Mouse (Mus musculus): ENCODE measurements at regions not wholly inside any gene's neighbourhood (a gene's known extent, or its start where the extent isn't known, plus 50 kb on each side); places are given as distances from the start of the nearest gene placed in this dataset.

DNA sequence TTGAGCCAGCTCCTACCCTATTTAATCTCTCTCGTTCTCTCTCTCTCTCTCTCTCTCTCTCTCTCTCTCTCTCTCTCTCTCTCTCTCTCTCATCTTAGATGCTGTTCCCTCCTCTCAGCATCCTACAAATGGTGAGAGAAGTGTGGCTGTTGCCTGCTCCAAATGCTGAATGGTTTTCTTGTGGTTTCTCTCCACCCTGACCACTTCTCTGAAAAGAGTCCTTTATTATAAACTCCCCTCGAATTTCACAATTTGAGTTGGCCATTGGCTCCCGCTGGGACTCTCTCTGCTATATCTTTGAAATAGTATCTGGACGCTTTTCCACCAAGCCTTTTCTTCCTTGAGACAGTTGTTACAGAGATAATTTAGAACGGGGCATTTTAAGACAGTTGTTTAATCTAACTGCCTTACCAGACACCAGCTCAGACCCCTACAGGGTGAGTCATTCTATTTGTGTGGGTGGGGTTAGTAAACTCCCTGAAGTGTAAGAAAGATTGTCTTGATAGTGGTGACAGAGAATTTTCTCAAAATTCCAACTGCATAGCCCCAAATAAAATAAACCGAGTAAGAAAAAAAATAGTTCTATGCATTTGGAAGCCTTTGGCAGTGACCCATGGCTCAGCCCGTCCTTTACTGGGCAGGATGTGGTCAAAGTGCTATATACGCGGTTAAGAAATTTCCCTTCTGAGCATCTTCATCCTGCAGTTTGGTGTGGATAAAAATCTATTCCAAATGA is 58.7 kb upstream of the Ado start:
- no peak for DNase-seq (ENCODE audit: low spot score)

GRCm38 (mm10) chr10:67606739-67607138 is 58.0 kb upstream of the Ado start:
- no peak for DNase-seq (ENCODE audit: low spot score)

- no peak for DNase-seq (ENCODE audit: low spot score)
These were observed 50.6 kb upstream of the Ado start for GRCm38 (mm10) chr10:67599390-67599789.

GRCm38 (mm10) chr10:67598590-67599047 is 49.9 kb upstream of the Ado start:
- no peak for DNase-seq (ENCODE audit: low spot score)
